Mouse (Mus musculus) retina, postnatal 1 day (tissue): ENCODE results near the gene Rhox2g.
"Not testable (repeated sequence)": the region's sequence is repeated elsewhere in the genome, so short reads cannot be mapped to it uniquely, and the experiment has no call there.

Experiments used
- DNase-seq: peaks from one replicate; pipeline ENCODE4 v3.0.0-alpha.2; 2012

The Rhox2g gene

GRCm38 (mm10) chrX:37643370-37643769 is at the start of gene Rhox2g:
TSS of gene Rhox2g (minus strand) at chrX:37643470.
- not testable (repeated sequence) for DNase-seq

DNA sequence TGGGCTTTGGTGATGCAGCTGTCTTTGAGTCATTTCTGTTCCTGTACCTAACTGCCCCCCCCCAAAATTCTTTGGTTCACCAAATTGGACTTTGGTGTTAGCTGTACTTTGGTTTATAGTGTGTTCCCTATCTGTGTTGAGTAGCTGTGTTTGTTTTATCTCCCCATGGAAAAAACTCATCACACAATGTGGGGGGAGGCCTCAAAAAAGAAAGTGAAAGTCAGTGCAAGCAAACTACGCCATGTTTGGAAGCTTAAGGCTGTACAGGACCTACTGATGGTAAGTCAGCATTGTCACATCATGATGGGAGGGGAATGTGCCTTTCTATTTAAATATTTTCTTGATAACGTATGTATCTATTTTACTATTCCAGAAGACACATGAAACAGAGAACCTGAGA is 49.0 kb upstream of the Rhox2g start:
- DNase-seq, result no peak

DNA sequence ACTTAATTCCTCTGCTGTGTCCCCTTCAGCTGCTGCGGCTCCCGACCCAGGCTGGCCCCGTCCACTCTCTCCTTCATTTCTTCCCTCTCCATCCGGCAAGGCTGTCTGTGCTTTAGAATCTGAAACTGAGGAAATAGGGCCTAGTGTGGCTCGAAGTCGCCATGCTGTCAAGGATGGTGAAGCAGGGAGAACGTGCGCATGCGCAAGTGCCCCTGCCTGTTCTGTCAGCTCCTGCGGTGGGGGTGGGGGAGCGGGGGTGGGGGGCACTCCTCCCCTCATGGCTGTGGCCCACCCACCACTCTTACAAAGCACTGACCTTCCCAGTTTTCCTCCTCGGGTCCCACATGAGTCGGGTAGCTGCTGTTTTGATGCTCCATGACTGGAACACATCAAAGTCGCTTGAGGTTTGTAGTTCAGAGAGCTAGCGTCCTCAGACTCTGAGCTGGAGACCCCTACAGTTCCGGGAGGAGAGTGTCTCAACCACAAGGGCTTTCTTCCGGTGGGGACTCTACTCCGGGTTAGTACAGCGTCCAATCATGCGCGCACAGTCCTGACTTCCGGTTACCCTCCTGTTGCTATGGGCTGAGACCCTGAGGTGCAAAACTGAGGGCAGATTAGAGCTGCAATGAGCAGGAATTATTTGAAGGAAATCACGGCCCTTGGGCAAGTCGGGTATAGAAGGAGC is 39.9 kb upstream of the Rhox2g start:
- no peak for DNase-seq

DNA sequence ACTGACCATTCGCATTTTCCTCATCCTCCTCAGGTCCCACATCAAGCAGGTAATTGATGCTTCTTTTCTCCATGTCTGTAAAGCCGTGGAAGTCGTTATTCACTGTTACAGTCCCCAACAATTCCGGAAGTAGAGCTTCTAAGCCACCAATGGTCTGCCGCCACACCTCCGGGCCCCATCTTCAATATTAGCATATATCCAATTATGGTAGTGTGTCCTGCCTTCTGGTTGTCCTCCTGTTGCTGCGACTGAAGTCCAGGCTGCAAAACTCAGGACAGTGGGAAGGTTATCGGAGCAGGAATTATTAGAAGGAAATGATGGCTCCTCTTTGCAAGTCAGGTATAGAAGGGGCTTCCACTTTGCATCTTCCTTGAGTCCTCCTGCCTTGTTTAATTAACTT is 29.9 kb upstream of the Rhox2g start, which contains the start of gene Rhox2h:
TSS of gene Rhox2h (minus strand) at position 101 of the 400 bp plus-strand sequence.
- DNase-seq, result not testable (repeated sequence)

DNA sequence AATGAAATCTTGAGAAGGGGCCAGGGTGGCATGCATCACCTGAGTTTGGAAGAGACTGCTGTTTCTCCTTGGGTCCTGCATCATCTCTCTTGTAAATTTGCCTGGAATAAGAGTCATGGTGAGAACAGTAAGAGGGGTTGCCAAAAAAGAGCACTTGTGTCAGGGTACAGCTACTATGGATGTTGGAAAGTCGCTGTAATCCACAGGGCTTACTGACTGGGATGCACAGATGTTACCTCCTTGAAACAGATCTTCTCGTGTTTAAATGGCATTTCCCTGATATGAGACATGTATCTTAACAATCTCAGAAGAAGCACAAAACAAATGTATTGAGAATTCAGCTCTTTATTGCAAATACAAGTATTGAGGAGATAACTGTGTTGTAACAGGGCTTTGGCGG is 25.4 kb upstream of the Rhox2g start, which contains the start of gene Rhox3h:
TSS of gene Rhox3h (minus strand) at position 101 of the 400 bp plus-strand sequence.
- not testable (repeated sequence) for DNase-seq

- DNase-seq, result not testable (repeated sequence)
These were observed 8.0 kb upstream of the Rhox2g start, which contains the start of gene Rhox4g for GRCm38 (mm10) chrX:37651227-37651626. TSS of gene Rhox4g (minus strand) at chrX:37651327.

GRCm38 (mm10) chrX:37628512-37628911 is 14.8 kb downstream of the Rhox2g start, which contains the start of gene Rhox3g:
TSS of gene Rhox3g (minus strand) at chrX:37628612.
- DNase-seq, result not testable (repeated sequence)

DNA sequence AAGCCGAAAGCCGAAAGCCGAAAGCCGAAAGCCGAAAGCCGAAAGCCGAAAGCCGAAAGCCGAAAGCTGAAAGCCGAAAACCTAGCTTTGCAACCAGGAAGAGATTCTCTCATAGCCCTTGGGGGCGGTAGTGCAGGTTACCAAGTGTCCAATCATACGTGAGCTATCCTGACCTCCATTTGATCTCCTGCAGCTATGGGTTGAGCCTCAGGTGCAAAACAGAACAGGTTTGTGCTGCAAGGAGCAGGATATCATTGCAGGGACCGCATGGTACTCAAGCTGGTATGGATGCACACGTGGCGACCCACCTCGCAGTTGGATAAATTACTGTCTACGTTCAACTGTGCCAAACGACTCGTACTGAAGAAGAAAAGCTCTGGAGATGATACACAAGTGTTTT is 35.7 kb downstream of the Rhox2g start, which contains the start of gene Rhox4f:
TSS of gene Rhox4f (minus strand) at position 101 of the 400 bp plus-strand sequence.
- not testable (repeated sequence) for DNase-seq
